Mouse (Mus musculus): ENCODE data around the gene Atp5e. TPM values are rescaled to one million over a fixed set of nuclear protein-coding genes. Genes with fewer than 3 reads are reported as not detected.
A peak's percentile ranks its signal among the peaks of the same experiment; 100 is the strongest.

Gene Atp5e
- polyA plus RNA-seq, 1 experiment from 2014 or later = 529 TPM

DNA sequence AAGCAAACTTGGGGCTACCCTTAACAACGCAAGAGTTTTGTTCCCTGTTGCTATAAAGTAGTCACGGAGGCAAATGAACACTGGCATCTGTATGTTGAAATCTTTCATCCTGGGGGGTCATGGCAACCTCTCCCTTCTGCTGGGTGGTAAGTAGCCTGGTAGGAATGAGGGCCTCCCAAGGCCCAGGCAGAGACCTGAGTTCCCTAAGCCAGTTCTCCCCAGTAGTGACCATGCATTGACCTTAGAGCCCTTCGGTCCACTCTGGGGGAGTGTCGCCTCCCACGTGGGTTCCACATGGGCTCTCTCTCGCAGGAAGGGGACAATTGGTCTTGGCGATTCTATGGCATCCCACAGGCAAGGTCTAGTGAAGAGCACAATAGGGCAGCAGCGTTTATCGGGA is 23.9 kb downstream of the Atp5e start:
- Histone ChIP-seq H3K4me1 (replicated peaks; ENCODE audit: control insufficient read depth, insufficient read depth, low read length) (peaks cover 18% of the 10 kb centered on the region), H3K27me3 (replicated peaks; ENCODE audit: control insufficient read depth, insufficient read depth, low read length) (no peaks in the 10 kb centered on the region), H3K27ac (ENCODE audit: low read length) (no peak overlapping the region), H3K9ac (replicated peaks; ENCODE audit: low read depth, low read length) (no peak overlapping the region), H3K9me3 (ENCODE audit: control insufficient read depth, low read length) (no peaks in the 10 kb centered on the region), H3K4me3 (replicated peaks; ENCODE audit: low read length) (no peak overlapping the region), H3K36me3 (ENCODE audit: control insufficient read depth, insufficient read depth) (no peaks in the 10 kb centered on the region), H3K4me2 (ENCODE audit: low read length) (no peak overlapping the region)
- 75% methylated on average over 9 of the region's 9 CpGs for WGBS
- no peak for ATAC-seq

DNA sequence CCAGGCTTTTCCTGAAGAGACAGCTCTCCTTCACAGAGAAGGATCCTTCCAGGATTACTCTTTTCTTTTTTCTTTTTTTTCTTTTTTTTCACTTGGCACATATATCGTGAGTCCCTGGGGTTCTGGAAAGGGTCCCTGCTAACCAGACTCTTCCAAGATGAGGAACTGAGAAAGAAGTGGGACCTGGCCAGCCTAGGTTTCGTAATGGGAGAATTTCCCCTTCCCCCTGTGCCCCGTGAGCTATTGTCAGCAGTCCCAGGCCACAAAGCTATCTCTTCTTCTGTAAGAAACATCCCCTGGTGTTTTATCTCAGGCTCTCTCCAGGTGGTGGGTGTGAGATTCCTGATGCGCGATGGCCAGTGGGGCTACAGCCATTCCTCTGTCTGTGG is 24.5 kb downstream of the Atp5e start:
- H3K4me1 ChIP-seq (replicated peaks; ENCODE audit: control insufficient read depth, insufficient read depth, low read length) = peaks cover 18% of the 10 kb centered on the region
- H3K4me2 ChIP-seq (ENCODE audit: low read length) = peak overlapping the region; percentile 85
- 51% methylated on average over 5 of the region's 5 CpGs for WGBS
- no peak overlapping the region for H3K27ac ChIP-seq (ENCODE audit: low read length)
- no peak for ATAC-seq
- H3K9ac ChIP-seq (replicated peaks; ENCODE audit: low read depth, low read length) = peak overlapping the region; percentile 74; the same call in 1 of the 2 replicates
- H3K9me3 ChIP-seq (ENCODE audit: control insufficient read depth, low read length) = no peaks in the 10 kb centered on the region
- no peaks in the 10 kb centered on the region for H3K36me3 ChIP-seq (ENCODE audit: control insufficient read depth, insufficient read depth)
- no peak overlapping the region for H3K4me3 ChIP-seq (replicated peaks; ENCODE audit: low read length)
- no peaks in the 10 kb centered on the region for H3K27me3 ChIP-seq (replicated peaks; ENCODE audit: control insufficient read depth, insufficient read depth, low read length)

DNA sequence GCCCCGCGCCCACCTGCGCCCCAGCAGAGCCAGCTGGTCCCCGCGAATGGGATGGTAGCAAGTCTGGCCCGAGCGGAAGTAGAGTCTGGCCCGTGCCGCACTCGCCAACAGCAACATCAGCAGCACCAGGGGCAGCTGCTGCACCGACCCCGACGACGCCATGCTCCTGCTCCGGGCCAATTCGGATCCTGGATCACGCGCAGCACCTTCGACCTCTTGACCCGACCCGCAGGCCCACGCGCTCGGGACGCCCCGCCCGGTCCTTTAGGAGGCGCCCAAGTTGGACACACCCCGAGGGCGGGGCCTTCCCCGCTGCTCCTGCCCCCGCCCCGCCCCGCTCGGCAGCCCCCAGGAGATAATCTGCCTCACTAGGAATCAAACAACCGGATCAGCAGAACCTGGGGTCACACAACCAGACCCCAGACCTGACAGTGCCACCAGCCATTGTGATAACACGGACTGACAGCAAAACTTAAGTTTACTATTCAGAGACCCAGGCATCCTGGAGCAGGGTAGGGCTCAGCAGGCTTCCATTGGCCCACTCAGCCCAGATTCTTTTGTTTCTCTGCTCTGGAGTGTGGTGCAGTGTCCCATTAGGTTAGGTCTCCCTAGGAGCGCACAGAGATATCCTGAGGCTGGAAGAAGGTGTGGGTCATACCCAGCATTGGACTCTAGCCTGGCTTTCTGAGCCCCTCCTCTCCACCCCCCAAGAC is 25.0 kb downstream of the Atp5e start, which contains the start of gene Ctsz:
TSS of gene Ctsz (minus strand) at position 303 of the 713 bp plus-strand sequence.
- peak within 1 kb of the TSS; percentile 67 for H3K4me3 ChIP-seq (replicated peaks; ENCODE audit: low read length)
- WGBS = under 1% methylated on average over 38 of the region's 38 CpGs

DNA sequence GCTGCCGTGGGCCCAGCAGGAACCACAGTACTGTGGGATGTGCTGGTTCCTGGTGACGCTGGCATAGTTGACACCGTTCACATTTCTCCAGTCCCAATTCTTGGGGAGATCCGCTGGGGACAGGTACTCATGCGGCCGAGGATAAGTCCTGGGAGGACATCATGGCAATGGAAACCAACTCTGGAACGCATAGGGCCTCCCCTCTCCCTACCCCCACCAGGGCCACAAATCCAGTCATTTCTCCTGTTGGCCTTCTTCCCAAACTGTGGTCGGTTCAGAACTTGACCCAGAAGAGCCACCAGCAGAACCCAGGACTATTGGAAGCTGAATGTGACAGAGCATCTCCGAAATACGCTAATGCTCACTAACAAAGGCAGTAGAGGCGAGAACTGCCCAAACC is 25.7 kb downstream of the Atp5e start:
- Histone ChIP-seq H3K9ac (replicated peaks; ENCODE audit: low read depth, low read length) (peak overlapping the region; percentile 74), H3K4me3 (replicated peaks; ENCODE audit: low read length) (peak overlapping the region; percentile 67), H3K36me3 (ENCODE audit: control insufficient read depth, insufficient read depth) (no peaks in the 10 kb centered on the region), H3K27ac (ENCODE audit: low read length) (no peak overlapping the region), H3K4me2 (ENCODE audit: low read length) (peak overlapping the region; percentile 85), H3K27me3 (replicated peaks; ENCODE audit: control insufficient read depth, insufficient read depth, low read length) (no peaks in the 10 kb centered on the region), H3K4me1 (replicated peaks; ENCODE audit: control insufficient read depth, insufficient read depth, low read length) (peaks cover 18% of the 10 kb centered on the region), H3K9me3 (ENCODE audit: control insufficient read depth, low read length) (no peaks in the 10 kb centered on the region)
- 56% methylated on average over 11 of the region's 11 CpGs for WGBS
- ATAC-seq = no peak; the same call in 1 of the 2 replicates

More for the DNA sequence above, 25.0 kb downstream of the Atp5e start, which contains the start of gene Ctsz:
- H3K4me2 ChIP-seq (ENCODE audit: low read length) = peak within 1 kb of the TSS; percentile 85
- peak within 1 kb of the TSS; percentile 74 for H3K9ac ChIP-seq (replicated peaks; ENCODE audit: low read depth, low read length)
- H3K9me3 ChIP-seq (ENCODE audit: control insufficient read depth, low read length) = no peaks in the 10 kb centered on the region
- peaks cover 18% of the 10 kb centered on the region for H3K4me1 ChIP-seq (replicated peaks; ENCODE audit: control insufficient read depth, insufficient read depth, low read length)
- no peak within 1 kb of the TSS for H3K27ac ChIP-seq (ENCODE audit: low read length)
- H3K36me3 ChIP-seq (ENCODE audit: control insufficient read depth, insufficient read depth) = no peaks in the 10 kb centered on the region
- peak; percentile 81 for ATAC-seq
- H3K27me3 ChIP-seq (replicated peaks; ENCODE audit: control insufficient read depth, insufficient read depth, low read length) = no peaks in the 10 kb centered on the region

DNA sequence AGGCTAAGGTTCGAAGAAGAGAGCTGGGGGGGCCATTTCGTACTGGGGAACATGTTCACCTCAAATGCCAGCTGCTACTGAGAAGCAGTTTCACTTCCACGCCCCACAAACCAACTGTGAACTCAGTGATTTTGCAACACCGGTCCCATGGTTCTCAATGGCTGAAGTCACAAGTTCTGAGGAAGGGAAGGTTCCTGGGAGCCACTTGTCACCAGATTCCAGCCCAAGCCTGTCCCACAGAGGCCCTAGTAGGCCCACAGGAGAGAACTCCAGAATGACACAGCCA is 26.3 kb downstream of the Atp5e start:
- no peaks in the 10 kb centered on the region for H3K36me3 ChIP-seq (ENCODE audit: control insufficient read depth, insufficient read depth)
- WGBS = 98% methylated on average over 4 of the region's 4 CpGs
- peak overlapping the region; percentile 85 for H3K4me2 ChIP-seq (ENCODE audit: low read length)
- H3K4me1 ChIP-seq (replicated peaks; ENCODE audit: control insufficient read depth, insufficient read depth, low read length) = peaks cover 18% of the 10 kb centered on the region
- H3K27ac ChIP-seq (ENCODE audit: low read length) = no peak overlapping the region
- no peak for ATAC-seq
- no peak overlapping the region for H3K4me3 ChIP-seq (replicated peaks; ENCODE audit: low read length)
- no peaks in the 10 kb centered on the region for H3K27me3 ChIP-seq (replicated peaks; ENCODE audit: control insufficient read depth, insufficient read depth, low read length)
- H3K9me3 ChIP-seq (ENCODE audit: control insufficient read depth, low read length) = no peaks in the 10 kb centered on the region
- no peak overlapping the region for H3K9ac ChIP-seq (replicated peaks; ENCODE audit: low read depth, low read length)

DNA sequence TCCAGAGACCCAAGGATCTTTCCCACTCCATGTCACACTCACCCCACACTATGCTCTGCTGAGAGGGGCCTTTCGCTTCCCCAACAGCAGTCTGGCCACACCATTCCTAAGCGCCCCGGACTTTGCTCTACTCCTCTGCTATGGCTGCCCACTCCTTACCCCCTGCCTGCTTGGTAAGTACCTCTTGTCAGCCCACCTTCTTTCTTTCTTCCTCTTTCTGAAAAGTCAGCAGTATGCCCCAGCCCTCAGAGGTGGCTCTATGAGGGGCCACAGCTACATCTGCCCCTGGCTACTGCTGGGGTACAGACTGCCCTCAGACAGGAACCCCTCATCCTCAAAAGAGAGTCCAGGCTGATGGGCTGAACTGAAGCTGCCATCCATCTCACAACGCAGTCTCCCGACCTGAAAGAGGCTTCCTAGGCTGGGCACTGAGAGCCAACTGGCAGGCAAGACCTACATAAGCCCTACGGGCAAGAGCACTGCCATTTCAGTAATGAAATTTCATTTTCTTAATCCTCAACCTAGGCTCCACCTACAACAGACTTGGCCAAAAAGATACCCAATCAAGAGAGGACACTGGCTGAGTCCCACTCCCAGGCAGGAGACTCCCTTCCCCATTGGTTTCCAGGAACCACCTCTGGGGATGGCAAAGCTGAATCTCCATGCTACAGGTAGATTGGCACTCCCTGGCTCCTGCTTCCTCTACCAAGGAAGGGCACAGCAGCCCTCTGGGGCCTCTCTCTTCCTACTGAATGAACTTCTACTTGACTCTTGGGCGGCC is 26.8 kb downstream of the Atp5e start:
- peaks cover 18% of the 10 kb centered on the region for H3K4me1 ChIP-seq (replicated peaks; ENCODE audit: control insufficient read depth, insufficient read depth, low read length)
- H3K9me3 ChIP-seq (ENCODE audit: control insufficient read depth, low read length) = no peaks in the 10 kb centered on the region
- WGBS = 92% methylated on average over 7 of the region's 7 CpGs
- ATAC-seq = no peak
- no peak overlapping the region for H3K4me3 ChIP-seq (replicated peaks; ENCODE audit: low read length)
- no peak overlapping the region for H3K4me2 ChIP-seq (ENCODE audit: low read length)
- H3K27ac ChIP-seq (ENCODE audit: low read length) = no peak overlapping the region
- no peaks in the 10 kb centered on the region for H3K27me3 ChIP-seq (replicated peaks; ENCODE audit: control insufficient read depth, insufficient read depth, low read length)
- no peak overlapping the region for H3K9ac ChIP-seq (replicated peaks; ENCODE audit: low read depth, low read length)
- no peaks in the 10 kb centered on the region for H3K36me3 ChIP-seq (ENCODE audit: control insufficient read depth, insufficient read depth)

DNA sequence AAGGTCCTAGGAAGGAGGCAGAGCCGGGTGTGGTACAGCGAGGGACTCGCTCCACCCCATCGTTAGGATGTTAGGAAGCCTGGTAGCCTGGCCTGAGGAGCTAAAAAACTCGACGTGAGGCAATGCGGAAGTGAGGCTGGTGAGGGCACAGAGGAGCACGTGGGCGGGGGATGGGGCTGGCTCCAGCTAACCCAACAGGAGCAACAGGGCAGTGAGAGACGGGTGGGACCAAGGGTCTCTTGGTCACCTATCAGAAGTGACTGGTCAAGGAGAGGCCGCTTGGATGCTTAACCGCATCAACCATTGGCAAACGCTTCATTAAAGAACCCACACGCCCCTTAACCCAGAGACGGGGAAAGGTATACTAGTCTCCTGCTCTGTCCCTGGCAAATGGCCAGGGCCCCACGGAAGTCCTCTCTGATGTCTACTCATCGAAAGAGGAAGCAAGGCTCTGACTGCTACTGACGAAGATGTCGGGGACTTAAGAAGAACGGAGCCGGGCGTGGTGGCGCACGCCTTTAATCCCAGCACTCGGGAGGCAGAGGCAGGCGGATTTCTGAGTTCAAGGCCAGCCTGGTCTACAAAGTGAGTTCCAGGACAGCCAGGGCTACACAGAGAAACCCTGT is 27.7 kb downstream of the Atp5e start:
- 92% methylated on average over 26 of the region's 26 CpGs for WGBS
- no peak for ATAC-seq
- Histone ChIP-seq H3K4me1 (replicated peaks; ENCODE audit: control insufficient read depth, insufficient read depth, low read length) (peaks cover 18% of the 10 kb centered on the region), H3K9ac (replicated peaks; ENCODE audit: low read depth, low read length) (no peak overlapping the region), H3K27me3 (replicated peaks; ENCODE audit: control insufficient read depth, insufficient read depth, low read length) (no peaks in the 10 kb centered on the region), H3K4me2 (ENCODE audit: low read length) (no peak overlapping the region), H3K27ac (ENCODE audit: low read length) (no peak overlapping the region), H3K36me3 (ENCODE audit: control insufficient read depth, insufficient read depth) (no peaks in the 10 kb centered on the region), H3K4me3 (replicated peaks; ENCODE audit: low read length) (no peak overlapping the region), H3K9me3 (ENCODE audit: control insufficient read depth, low read length) (no peaks in the 10 kb centered on the region)

DNA sequence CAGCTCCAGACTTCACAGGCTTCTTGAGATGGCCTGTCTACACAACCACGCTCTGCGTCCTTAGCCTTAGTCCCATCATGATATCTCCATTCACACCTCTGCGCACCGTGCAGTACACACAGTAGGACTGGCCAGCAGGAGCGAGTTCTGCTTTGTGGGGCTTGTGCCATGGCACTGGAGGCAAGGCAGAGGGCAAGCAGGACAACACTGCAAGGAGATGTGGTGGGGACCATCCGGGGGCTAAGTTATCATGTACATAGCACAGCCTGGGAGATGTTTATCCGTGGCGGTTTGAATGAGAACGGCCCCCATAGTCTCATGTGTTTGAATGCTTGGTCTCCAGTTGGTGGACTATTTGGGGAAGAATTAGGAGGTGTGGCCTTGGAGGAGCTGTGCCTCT is 29.0 kb downstream of the Atp5e start:
- WGBS = over 99% methylated on average over 9 of the region's 9 CpGs
- ATAC-seq = no peak
- no peak overlapping the region for H3K4me2 ChIP-seq (ENCODE audit: low read length)

DNA sequence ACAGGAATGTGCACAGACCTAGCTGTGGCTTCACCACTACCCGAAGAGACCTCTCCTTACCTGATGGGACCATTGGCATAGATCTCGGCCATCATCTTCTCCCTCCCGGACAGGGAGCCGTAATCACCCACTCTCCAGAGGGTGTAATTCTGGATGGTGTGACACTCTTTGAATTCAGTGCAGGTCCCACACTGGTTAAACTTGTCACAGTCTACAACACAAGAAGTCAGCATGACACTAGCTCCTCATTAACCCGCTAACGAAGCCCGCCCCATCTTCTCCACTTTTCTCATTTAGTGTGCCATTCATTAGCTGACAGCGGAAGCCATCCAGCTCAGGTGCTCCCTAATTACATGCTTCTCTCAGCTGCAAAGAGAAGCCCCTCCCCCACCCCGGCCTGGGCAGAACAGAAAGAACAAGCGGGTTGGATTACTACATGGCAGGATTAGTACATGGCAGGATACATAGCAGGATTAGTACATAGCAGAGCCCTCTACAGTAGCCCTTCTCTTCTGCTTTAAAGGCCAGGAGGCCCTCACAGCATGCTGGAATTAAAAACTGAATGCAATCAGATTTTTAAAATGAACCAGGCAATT is 34.8 kb downstream of the Atp5e start:
- WGBS = 29% methylated on average over 10 of the region's 10 CpGs
- H3K9ac ChIP-seq (replicated peaks; ENCODE audit: low read depth, low read length) = no peak overlapping the region
- no peaks in the 10 kb centered on the region for H3K9me3 ChIP-seq (ENCODE audit: control insufficient read depth, low read length)
- H3K4me3 ChIP-seq (replicated peaks; ENCODE audit: low read length) = no peak overlapping the region
- peak; percentile 61 for ATAC-seq
- no peaks in the 10 kb centered on the region for H3K27me3 ChIP-seq (replicated peaks; ENCODE audit: control insufficient read depth, insufficient read depth, low read length)
- H3K27ac ChIP-seq (ENCODE audit: low read length) = no peak overlapping the region
- H3K36me3 ChIP-seq (ENCODE audit: control insufficient read depth, insufficient read depth) = peaks cover 21% of the 10 kb centered on the region
- H3K4me1 ChIP-seq (replicated peaks; ENCODE audit: control insufficient read depth, insufficient read depth, low read length) = no peaks in the 10 kb centered on the region
- no peak overlapping the region for H3K4me2 ChIP-seq (ENCODE audit: low read length)

More for the DNA sequence above, 29.0 kb downstream of the Atp5e start:
- Histone ChIP-seq H3K9me3 (ENCODE audit: control insufficient read depth, low read length) (no peaks in the 10 kb centered on the region), H3K9ac (replicated peaks; ENCODE audit: low read depth, low read length) (no peak overlapping the region), H3K4me3 (replicated peaks; ENCODE audit: low read length) (no peak overlapping the region), H3K27me3 (replicated peaks; ENCODE audit: control insufficient read depth, insufficient read depth, low read length) (no peaks in the 10 kb centered on the region), H3K27ac (ENCODE audit: low read length) (no peak overlapping the region), H3K36me3 (ENCODE audit: control insufficient read depth, insufficient read depth) (no peaks in the 10 kb centered on the region), H3K4me1 (replicated peaks; ENCODE audit: control insufficient read depth, insufficient read depth, low read length) (peaks cover 18% of the 10 kb centered on the region)
